Mouse (Mus musculus) cerebellum, adult 11 months (tissue): Measurements from ENCODE around the gene Il17d.

Source experiments
- DNase-seq: peaks from one replicate; pipeline ENCODE4 v3.0.0; 2022

Gene Il17d

GRCm38 (mm10) chr14:57535646-57536045 is 11.1 kb downstream of the Il17d start:
- DNase-seq = no peak

DNA sequence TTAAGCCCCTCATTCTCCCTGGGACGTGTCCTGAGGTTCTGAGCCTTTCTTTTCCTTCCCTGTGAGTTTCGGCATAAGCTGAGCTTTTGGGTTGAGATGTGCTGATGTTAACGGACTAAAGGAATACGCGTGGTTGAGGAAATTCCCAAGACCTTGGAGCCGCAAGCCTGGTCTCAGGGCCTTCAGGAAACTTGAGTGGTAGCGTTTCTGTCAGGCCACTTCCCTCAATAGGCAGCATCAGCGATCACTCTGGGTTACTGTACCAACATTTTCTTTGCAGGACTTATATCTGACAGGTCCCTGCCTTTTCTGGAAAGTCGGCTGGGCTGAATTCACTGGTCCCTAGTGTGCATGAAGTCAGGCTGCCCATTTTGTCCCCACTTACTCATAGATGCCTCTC is 12.2 kb downstream of the Il17d start:
- no peak for DNase-seq

DNA sequence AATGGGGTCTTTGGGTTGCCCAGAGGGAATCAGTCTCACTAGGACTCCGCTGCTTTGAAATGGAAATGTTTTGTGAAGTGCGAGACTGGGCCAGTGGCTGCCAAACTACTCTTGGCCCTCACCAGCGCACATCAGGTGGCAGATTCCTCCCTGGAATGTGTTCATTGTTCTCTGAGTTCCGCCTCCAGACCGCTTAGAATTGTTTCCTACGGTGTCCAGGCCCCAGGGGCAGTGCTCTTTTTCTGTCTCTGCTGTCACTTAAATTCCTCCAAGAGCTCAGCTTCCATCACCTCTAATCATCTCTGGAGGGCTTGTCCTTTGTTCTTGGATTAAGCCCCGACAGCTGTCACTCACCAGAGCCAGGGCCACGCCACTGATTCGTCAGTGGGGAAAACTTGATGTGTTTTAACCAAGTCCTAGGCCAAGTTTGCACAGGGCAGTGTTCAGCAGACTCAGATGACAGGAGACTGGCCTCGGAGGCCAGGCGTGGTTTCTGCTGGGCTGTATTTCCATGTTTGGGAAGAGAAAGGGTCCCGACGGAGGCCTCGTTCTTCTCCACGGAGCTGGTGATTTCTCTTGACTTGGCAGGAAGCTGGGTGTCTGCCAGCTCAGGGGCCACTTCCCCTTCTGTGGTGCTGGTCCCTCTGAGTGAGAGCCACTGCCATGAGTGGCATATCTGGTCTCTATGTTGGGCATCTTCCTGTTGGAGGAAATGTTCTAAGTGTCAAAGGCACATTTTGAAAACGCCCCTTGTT is 12.9 kb downstream of the Il17d start:
- no peak for DNase-seq

GRCm38 (mm10) chr14:57540683-57541082 is 16.1 kb downstream of the Il17d start:
- DNase-seq = no peak

GRCm38 (mm10) chr14:57542231-57542630 is 17.7 kb downstream of the Il17d start:
- DNase-seq = no peak

- no peak for DNase-seq
These were observed 19.0 kb downstream of the Il17d start for GRCm38 (mm10) chr14:57543420-57544039.

DNA sequence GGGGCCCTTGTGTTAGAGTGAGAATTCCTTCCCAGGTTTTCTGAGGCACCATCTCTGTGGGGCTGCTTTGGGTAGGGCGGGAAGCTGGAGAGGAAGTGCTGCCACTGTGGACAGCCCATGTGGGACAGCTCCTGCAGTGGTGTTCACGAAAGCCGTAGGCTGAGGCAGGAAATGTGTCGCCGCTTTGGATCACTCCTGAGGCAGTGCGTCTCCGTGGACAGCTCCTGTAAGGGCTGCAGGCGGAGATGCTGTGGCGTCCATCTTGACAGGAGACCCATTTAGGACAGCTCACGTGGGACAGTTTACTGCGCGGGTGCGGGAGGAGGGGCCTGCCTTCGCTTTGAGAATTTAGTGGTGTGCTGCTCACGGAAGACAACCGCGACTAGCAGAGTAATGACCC is 20.9 kb downstream of the Il17d start:
- DNase-seq = no peak

- DNase-seq = no peak
These were observed 21.6 kb downstream of the Il17d start for GRCm38 (mm10) chr14:57546131-57546530.

- no peak for DNase-seq
These were observed 22.0 kb downstream of the Il17d start for GRCm38 (mm10) chr14:57546557-57547021.

GRCm38 (mm10) chr14:57547062-57547461 is 22.5 kb downstream of the Il17d start:
- DNase-seq = no peak

GRCm38 (mm10) chr14:57552945-57553344 is 28.4 kb downstream of the Il17d start:
- DNase-seq = no peak

GRCm38 (mm10) chr14:57554434-57554833 is 29.9 kb downstream of the Il17d start:
- no peak for DNase-seq

- DNase-seq = no peak
These were observed 31.0 kb downstream of the Il17d start for GRCm38 (mm10) chr14:57555471-57556070.

GRCm38 (mm10) chr14:57556922-57557321 is 32.3 kb downstream of the Il17d start:
- DNase-seq = no peak

GRCm38 (mm10) chr14:57565626-57566025 is 41.0 kb downstream of the Il17d start:
- DNase-seq = no peak

DNA sequence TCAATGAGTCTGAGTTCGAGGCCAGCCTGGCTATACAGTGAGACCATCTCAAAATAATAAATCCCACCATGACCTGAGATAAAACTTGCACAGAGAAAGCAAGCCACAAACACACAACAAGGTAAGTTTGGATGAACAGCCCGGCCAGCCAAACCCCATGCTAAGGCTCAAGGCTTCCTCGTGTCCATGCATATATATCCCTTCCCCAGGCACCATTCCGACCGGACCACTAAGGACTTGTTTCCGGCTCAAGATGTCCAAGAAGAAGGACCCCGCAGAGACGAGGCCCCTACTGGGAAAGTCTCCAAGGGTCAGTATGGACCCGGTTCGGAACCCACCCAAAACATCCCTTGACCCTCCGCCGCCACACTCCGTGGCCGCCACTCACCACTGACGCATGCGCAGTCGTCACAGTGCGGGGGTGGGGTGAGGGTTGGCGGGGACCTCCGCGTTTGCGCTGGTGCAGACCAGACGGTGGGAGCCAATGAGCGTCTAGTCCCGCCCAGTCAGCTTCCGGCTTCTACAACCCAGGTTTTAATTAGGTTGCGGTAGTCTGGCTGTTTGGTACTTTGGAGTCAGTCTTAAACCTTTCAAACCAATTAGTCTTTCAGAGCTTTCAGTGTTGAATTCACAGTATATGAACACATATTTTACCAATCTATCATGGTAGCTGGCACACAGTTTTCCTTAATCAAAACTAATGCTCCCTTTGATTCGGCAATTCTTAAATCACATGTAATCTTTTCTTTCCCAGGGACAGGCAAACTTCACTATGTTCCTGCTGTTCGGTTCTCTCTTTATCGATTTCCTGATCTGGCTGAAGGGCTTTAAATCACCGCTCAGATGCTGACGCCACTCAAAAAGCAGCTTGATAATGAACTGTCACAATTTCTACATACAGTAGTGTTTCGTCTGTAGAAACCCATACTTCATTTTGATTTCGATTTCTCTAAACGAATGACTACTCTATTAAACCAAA is 46.9 kb downstream of the Il17d start, which contains the start of gene Eef1akmt1:
TSS of gene Eef1akmt1 (minus strand) at position 458 of the 979 bp plus-strand sequence.
- DNase-seq = peak; percentile 96

DNA sequence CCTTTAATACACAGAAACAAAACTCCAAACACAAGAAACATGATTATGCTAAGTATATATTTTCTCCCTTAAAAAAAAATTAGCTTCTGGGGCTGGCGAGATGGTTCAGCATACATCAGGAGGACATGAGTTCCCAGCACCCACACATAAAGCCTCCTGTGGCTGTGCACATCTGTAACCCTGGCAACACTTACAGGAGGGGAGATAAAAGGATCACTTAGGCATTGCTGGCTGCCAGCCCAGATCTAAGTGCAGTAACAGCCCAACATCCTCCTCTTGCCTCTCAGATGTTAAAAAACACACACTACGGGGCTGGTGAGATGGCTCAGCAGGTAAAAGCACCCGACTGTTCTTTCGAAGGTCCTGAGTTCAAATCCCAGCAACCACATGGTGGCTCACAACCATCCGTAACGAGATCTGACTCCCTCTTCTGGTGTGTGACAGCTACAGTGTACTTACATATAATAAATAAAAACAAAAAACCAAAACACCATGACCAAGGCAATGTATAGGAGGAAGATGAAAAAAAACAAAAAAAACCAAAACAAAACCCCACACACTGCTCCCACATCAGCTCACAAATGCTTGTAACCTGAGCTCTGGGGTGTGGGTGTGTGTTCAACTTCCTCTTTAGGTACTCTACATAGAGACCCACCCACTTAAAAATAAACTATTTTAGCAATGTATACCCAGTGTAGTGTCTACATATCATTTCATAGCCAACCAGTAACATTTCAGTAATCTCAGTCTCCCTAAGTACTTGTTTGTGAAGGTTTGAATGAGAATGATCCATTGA is 50.4 kb downstream of the Il17d start:
- no peak for DNase-seq

- no peak for DNase-seq
These were observed 51.9 kb downstream of the Il17d start for GRCm38 (mm10) chr14:57576364-57577060.

DNA sequence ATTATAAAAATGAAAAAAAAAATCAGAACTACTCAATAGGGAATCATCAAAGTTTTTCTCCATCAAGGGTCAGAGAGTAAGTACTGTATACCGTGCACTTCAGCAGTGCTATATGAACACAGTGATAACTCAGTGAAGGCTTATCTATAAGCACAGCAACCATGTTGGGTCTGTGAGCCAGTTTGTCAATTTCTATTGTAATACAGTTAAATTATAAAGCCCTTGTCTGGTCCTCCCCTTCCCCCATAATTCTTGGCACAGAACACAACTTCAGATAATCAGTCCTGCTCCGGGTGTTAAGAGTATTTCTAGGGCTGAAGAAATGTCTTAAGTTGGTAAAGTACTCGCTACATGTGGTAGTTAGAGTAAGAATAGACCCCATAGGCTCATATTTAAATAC is 67.3 kb downstream of the Il17d start:
- DNase-seq = no peak
